Mouse (Mus musculus): ENCODE results near the gene Sstr3.

DNA sequence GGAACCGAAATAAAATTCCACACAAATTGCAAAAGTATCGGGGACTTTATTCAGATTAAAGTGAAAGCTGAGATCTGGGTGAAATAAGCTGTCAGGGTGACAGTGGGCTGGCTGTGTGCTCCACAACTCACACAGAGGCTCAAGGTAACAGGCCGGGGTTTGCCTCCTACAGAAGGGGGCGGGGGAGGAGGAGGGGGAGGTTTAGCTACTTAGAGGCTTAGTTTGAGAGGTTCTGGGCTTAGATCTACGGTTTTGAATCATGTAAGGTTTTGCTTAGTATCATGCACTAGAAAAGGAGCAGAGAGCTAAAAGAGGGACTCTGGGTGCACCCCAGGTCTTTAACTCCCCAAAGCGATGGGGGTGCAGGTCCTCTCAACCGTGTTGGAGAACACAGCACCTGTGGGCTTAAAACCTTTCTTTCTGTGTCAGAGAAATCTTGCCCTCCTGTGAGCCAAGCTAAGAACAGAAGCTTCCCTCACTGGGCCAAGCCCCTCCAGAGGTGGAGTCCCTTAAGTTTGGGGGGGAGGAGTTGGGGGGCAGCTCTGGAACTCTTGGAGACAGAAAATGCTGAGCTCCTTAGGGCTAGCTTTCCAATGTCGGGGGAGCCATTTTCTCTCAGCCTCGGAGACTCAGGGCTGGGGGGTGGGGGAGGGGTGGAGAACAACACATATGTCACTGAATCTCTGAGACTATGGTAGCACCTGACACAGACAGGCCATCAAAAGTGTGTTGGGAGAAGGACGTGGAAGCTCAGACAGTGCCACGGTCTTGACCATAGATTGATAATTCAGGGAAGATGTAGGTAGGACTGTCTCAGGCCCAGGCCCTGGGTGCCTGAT, 14.9 kb upstream of the Sstr3 start:
- TF ChIP-seq CTCF (IDR thresholded peaks at IDR 0.05; ENCODE audit: insufficient read depth, low read depth, low read length), result no peak
- no peak for TF ChIP-seq POLR2A (IDR thresholded peaks at IDR 0.05; ENCODE audit: insufficient read depth, low read depth, low read length)
